ENCODE assay signal across 9 mouse cellular contexts in the genomic region with DNA sequence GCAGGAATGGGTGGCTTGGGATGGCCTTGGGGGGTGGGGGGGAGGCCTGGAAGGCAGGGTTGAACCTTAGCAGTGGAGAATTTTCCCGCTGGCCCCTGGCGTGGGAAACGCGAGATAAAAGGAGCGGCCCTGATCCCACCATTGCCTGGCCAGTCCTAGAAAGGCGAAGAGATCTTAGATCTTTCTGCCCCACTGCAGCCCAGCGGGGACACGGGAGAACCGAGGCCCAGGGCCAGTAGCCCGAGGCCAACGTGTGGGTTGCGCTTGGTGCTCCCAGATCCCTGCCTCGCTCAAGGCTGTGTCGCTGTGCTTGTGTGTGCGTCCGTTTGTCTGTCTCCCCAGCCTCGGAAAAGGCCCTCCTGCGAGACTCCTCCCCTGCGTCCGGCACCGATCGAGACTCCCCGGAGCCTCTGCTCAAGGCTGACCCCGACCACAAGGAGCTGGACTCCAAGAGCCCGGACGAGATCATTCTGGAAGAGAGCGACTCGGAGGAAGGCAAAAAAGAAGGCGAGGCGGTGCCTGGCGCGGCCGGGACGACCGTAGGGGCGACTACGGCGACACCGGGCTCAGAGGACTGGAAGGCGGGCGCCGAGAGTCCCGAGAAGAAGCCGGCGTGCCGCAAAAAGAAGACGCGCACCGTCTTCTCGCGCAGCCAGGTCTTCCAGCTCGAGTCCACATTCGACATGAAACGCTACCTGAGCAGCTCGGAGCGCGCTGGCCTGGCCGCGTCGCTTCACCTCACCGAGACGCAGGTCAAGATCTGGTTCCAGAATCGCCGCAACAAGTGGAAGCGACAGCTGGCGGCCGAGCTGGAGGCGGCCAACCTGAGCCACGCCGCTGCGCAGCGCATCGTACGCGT. TPM values are rescaled to one million over a fixed set of nuclear protein-coding genes. Genes with fewer than 3 reads are reported as not detected.
DNase-seq lines count a peak whose midpoint lies in the region; ATAC-seq and TF ChIP-seq lines count a peak whose summit lies in the region.
"Had no signal": no experiment of that assay in that cellular context is flagged by ENCODE, and none has a peak within 500 bp of the region (broad histone marks: within the 10 kb centered on the region; RNA-seq: fewer than 3 reads in every experiment).

No protein-coding gene starts in this region.

- no peak overlapping the region for H3K27ac ChIP-seq in forebrain, embryonic 10.5 days
- H3K27ac ChIP-seq in forebrain, embryonic 16.5 days (ENCODE audit: low read length), result no peak overlapping the region
- no peak overlapping the region for H3K27ac ChIP-seq in liver, postnatal 0 days (ENCODE audit: low read depth)

- peak; percentile 65 for DNase-seq in forebrain, embryonic 10.5 days (ENCODE audit: extremely low spot score, low spot score)
- DNase-seq in ZHBTc4 (ENCODE audit: low read depth, low spot score), result peak; percentile 74
- peak; percentile 18 to 41 for DNase-seq in heart, postnatal 36 days
- DNase-seq in liver, postnatal 0 days, result no peak
- no peak for DNase-seq in right cerebral cortex, postnatal 25 days
- DNase-seq in gastrocnemius, adult 18-20 months (ENCODE audit: low spot score), result no peak
- DNase-seq in ovary, postnatal 36 days (ENCODE audit: low spot score), result no peak

- intact Hi-C loops in heart, postnatal 36 days (cut with DNase I), result loop anchor here (1.0 to 10.0 kb wide), 4 partner anchors 11 to 668 kb away; partner anchors contain the start of gene 2310057M21Rik

- WGBS in forebrain, embryonic 10.5 days, result under 1% methylated on average over 75 of the region's 75 CpGs
- WGBS in forebrain, embryonic 16.5 days, result under 1% methylated on average over 71 of the region's 75 CpGs
- under 1% methylated on average over 75 of the region's 75 CpGs for WGBS in liver, postnatal 0 days (ENCODE audit: insufficient replicate concordance)

- H3K4me2 ChIP-seq in forebrain, embryonic 16.5 days (ENCODE audit: low read length), result no peak overlapping the region
- H3K4me2 ChIP-seq in liver, postnatal 0 days (ENCODE audit: low read depth, low read length), result peak overlapping the region; percentile 27; the same call in 1 of the 2 replicates

- TF ChIP-seq EP300 in liver, postnatal 0 days (IDR thresholded peaks at IDR 0.05; ENCODE audit: low read depth), result no peak

- peak overlapping the region; percentile 56 for H3K4me3 ChIP-seq in forebrain, embryonic 10.5 days
- no peak overlapping the region for H3K4me3 ChIP-seq in forebrain, embryonic 16.5 days (replicated peaks; ENCODE audit: low read length)
- H3K4me3 ChIP-seq in liver, postnatal 0 days (ENCODE audit: low read depth, low read length), result peak overlapping the region; percentile 41

- H3K4me1 ChIP-seq in forebrain, embryonic 10.5 days, result peaks cover 36% of the 10 kb centered on the region
- H3K4me1 ChIP-seq in forebrain, embryonic 16.5 days (replicated peaks; ENCODE audit: control insufficient read depth, insufficient read depth, low read length), result peaks cover 21% of the 10 kb centered on the region
- peaks cover 12% of the 10 kb centered on the region for H3K4me1 ChIP-seq in liver, postnatal 0 days (ENCODE audit: insufficient read depth)

- H3K36me3 ChIP-seq in forebrain, embryonic 10.5 days (replicated peaks), result no peaks in the 10 kb centered on the region
- H3K36me3 ChIP-seq in forebrain, embryonic 16.5 days (ENCODE audit: control insufficient read depth, insufficient read depth), result no peaks in the 10 kb centered on the region
- no peaks in the 10 kb centered on the region for H3K36me3 ChIP-seq in liver, postnatal 0 days (replicated peaks; ENCODE audit: insufficient read depth, low read length)

- peaks cover 100% of the 10 kb centered on the region for H3K27me3 ChIP-seq in forebrain, embryonic 10.5 days (ENCODE audit: poor library complexity, severe bottlenecking)
- H3K27me3 ChIP-seq in forebrain, embryonic 16.5 days (replicated peaks; ENCODE audit: control insufficient read depth, insufficient read depth, low read length), result peaks cover 81% of the 10 kb centered on the region
- H3K27me3 ChIP-seq in liver, postnatal 0 days (ENCODE audit: insufficient read depth, low read length), result peaks cover 92% of the 10 kb centered on the region

- no peak for ATAC-seq in forebrain, embryonic 16.5 days
- ATAC-seq in liver, postnatal 0 days, result no peak

- no peak overlapping the region for H3K9ac ChIP-seq in forebrain, embryonic 16.5 days (replicated peaks; ENCODE audit: low read depth, low read length)
- H3K9ac ChIP-seq in liver, postnatal 0 days (replicated peaks), result no peak overlapping the region

- no peak for TF ChIP-seq CTCF in liver, postnatal 0 days (IDR thresholded peaks at IDR 0.05; ENCODE audit: low read depth)

- H3K9me3 ChIP-seq in forebrain, embryonic 10.5 days, result no peaks in the 10 kb centered on the region
- H3K9me3 ChIP-seq in forebrain, embryonic 16.5 days (ENCODE audit: control insufficient read depth, low read length), result no peaks in the 10 kb centered on the region
- H3K9me3 ChIP-seq in liver, postnatal 0 days (ENCODE audit: low read length), result no peaks in the 10 kb centered on the region

RNA-seq across cellular contexts. Expression of gene Hmx3, which starts 1.2 kb away (rescaled TPM):
- not detected in 2 replicates for polyA plus RNA-seq in forebrain, embryonic 10.5 days (2016; fragmentation: Nextera tagmentation; extraction: Ambion mirVana)
- polyA plus RNA-seq in forebrain, embryonic 16.5 days (2015; fragmentation: Nextera tagmentation; extraction: Ambion mirVana), result 0.16 and 0.52 TPM in 2 replicates
- total RNA-seq in heart, postnatal 36 days (2021), result not detected
- not detected in 2 replicates for polyA plus RNA-seq in liver, postnatal 0 days (2015; fragmentation: Nextera tagmentation; extraction: Ambion mirVana)
- not detected for total RNA-seq in gastrocnemius, adult 18-20 months (2021)
- total RNA-seq: heart, adult 18-20 months had no signal

RNA-seq across cellular contexts. Expression of gene Hmx2, which starts 4.7 kb away (rescaled TPM):
- polyA plus RNA-seq in forebrain, embryonic 10.5 days (2016; fragmentation: Nextera tagmentation; extraction: Ambion mirVana), result 0.12 TPM in 1 of 2 replicates, not detected in the other
- 0.20 and 0.91 TPM in 2 replicates for polyA plus RNA-seq in forebrain, embryonic 16.5 days (2015; fragmentation: Nextera tagmentation; extraction: Ambion mirVana)
- total RNA-seq in heart, postnatal 36 days (2021), result not detected
- polyA plus RNA-seq in liver, postnatal 0 days (2015; fragmentation: Nextera tagmentation; extraction: Ambion mirVana), result not detected in 2 replicates
- total RNA-seq in gastrocnemius, adult 18-20 months (2021), result not detected
- total RNA-seq: heart, adult 18-20 months had no signal

RNA-seq across cellular contexts. Expression of gene Bub3, which starts 16.2 kb away (rescaled TPM):
- polyA plus RNA-seq in forebrain, embryonic 10.5 days (2016; fragmentation: Nextera tagmentation; extraction: Ambion mirVana), result 314 and 328 TPM in 2 replicates
- polyA plus RNA-seq in forebrain, embryonic 16.5 days (2015; fragmentation: Nextera tagmentation; extraction: Ambion mirVana), result 186 and 188 TPM in 2 replicates
- 10 to 100 TPM; 26.6 to 34.1 TPM for total RNA-seq in heart, postnatal 36 days (2021)
- polyA plus RNA-seq in liver, postnatal 0 days (2015; fragmentation: Nextera tagmentation; extraction: Ambion mirVana), result 65.9 and 67.0 TPM in 2 replicates
- total RNA-seq in gastrocnemius, adult 18-20 months (2021), result 10 to 100 TPM; 28.1 to 33.7 TPM

Comparison
In these comparisons a context has a peak if more than half of its experiments do, and no peak if none do; other contexts are left out.
1. DNase-seq: peak in forebrain, embryonic 10.5 days (single experiment), ZHBTc4 (single experiment) and heart, postnatal 36 days (2 of 2); none in liver, postnatal 0 days (single experiment), right cerebral cortex, postnatal 25 days (single experiment), gastrocnemius, adult 18-20 months (single experiment) and ovary, postnatal 36 days (single experiment).